Mouse (Mus musculus) CD8-positive naive resting alpha-beta T cell, adult 2 months (primary cell): ENCODE results near the gene Luc7l3.

ENCODE experiments used
- DNase-seq, 2 experiments: peaks; one replicate each; pipeline ENCODE4 v3.0.0; 2022; ENCODE audit warnings: low read depth in 2 of 2, low spot score in 2 of 2

Gene Luc7l3

DNA sequence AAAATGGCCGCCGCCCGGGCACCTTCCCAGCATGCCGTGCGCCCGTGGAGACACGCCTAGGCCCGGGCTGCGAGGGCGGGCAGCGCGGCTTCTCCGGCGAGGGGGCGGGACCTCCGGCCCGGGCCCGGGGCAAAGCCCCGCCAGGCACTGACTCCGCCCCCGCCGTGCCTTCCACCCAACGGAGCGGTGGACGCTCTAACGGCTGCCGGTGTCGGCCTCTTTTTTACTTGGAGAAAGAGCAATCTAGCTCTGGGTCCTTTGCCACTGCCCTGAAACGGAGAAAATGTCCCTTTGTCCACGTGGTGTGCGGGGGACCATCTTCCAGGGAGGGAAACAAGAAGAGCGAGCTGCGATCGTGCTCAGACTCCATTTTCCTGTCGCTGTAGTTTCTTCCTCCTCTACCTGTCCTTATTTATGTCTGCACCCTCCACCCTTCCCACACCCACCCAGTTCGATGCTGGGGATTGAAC, at the start of gene Luc7l3:
TSS of gene Luc7l3 (minus strand) at position 58 of the 470 bp plus-strand sequence.
- peak; percentile 88 to 91 for DNase-seq

- no peak for DNase-seq
Observed at GRCm38 (mm10) chr11:94370809-94371208, 49.0 kb upstream of the Luc7l3 start.

GRCm38 (mm10) chr11:94369981-94370380, 48.2 kb upstream of the Luc7l3 start:
- DNase-seq, result no peak

- DNase-seq, result no peak
Observed at GRCm38 (mm10) chr11:94365340-94365739, 43.6 kb upstream of the Luc7l3 start.

DNA sequence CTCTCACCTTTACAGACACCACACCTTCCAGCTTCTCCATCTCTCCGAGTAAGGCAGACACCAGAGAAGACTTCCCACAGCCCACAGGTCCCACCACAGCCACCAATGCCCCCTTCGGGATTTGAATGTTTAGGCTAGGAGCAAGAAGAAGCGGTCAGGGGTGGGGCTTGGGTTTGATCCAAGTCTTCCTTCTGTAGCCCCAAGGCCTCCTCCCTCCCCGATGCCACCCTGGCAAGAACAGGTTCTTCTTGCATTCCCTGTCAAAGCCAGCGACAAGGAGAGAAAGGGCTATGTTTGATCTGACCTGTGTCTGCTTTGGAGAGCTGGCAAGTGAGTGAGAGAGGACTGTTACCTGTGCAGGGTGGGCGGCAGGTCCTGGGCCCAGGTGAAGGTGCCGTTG, 41.9 kb upstream of the Luc7l3 start:
- no peak for DNase-seq

GRCm38 (mm10) chr11:94362101-94362500, 40.3 kb upstream of the Luc7l3 start:
- no peak for DNase-seq

GRCm38 (mm10) chr11:94361166-94361870, 39.5 kb upstream of the Luc7l3 start:
- DNase-seq, result no peak

DNA sequence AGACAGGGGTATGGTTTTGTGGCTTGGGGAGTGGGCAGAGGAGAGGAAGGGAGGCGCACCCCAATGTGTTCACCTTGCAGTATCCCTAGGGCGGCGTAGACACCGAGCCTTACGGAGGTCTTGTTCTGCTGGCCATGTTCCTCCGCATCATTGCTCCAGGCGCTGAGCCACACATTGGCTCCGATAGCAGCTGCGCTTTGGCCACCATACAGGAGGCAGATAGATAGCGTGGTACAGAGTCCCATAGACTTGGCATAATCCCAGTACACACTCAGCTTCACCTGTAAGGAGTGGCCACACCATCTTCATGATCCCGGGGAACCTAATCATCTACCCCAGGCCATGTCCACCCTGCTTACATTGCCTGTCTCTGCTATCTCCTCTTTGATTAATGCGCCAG, 37.4 kb upstream of the Luc7l3 start:
- DNase-seq, result no peak

DNA sequence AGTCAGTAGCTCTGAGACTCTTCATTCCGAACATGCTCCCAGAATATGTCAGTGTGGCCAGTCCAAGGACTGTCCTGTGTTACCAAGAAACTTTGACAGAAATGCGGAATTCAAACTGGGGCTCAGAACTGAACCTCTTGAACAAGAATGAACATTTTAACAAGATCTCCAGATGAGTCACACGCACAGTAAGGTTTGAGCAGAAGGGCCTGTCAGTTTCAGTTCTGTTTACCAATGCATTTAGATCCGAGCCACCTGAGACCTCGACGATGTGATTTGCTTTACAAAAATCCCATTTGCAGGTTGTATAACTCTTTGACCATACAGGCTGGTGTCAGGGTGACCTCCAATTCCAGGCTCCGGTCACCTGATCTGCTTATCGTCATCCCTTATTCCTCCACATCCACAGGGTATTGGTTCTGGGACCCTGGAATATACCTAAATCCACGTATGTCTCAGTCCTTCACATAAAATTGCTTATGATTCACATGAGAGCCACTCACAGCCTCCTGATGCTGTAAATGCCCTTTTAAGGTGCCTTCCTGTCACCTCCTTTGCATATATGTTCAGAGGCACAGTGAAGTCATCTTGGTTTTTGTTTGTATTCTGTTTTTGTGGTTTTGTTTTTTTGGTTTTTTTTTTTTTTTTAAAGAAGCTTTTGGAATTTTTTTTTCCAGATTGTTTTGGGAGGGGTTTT, 33.9 kb upstream of the Luc7l3 start:
- no peak for DNase-seq

GRCm38 (mm10) chr11:94351094-94351493, 29.3 kb upstream of the Luc7l3 start:
- DNase-seq, result no peak

GRCm38 (mm10) chr11:94350337-94350736, 28.5 kb upstream of the Luc7l3 start:
- DNase-seq, result no peak

DNA sequence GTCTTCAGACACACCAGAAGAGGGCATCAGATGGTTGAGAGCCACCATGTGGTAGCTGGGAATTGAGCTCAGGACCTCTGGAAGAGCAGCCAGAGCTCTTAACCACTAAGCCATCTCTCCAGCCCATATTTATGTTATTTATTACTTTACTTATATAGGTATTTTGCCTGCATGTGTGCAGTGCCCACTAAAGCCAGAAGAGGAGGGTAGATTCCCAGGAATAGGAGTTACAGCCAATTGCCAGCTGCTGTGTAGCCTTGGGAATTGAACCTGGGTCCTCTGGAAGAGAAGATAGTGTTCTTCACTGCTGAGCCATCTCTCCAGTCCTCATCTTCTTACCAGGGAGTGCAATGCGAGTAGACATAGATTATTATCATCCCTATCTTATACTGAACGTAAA, 28.1 kb upstream of the Luc7l3 start:
- no peak for DNase-seq

DNA sequence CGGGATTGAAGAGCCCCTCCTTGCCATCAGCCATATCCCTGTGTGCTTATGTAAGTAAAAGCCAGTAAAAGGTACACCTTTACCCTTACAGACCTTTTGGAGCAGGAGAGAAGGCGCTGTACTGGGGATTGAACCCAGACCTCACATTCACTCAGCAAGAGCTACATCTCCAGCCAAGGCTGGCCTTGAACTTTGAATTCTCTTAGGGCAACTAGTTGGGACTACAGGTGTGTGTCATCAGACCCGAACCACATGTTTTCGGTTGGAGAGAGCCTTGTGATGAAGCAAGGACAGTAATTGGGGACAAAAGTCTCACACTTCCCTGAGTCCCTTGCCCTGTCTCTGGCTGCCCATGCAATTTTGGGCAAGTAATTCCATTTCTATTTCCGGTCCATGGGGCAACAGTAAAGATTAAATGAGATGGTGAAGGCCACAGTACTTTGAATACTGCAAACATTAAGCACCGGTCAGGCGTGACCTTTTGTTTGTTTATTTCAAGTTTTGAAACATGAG, 25.3 kb upstream of the Luc7l3 start:
- DNase-seq, result no peak

GRCm38 (mm10) chr11:94346611-94347010, 24.8 kb upstream of the Luc7l3 start:
- no peak for DNase-seq

- no peak for DNase-seq
Observed at GRCm38 (mm10) chr11:94345926-94346325, 24.1 kb upstream of the Luc7l3 start.

- DNase-seq, result no peak
Observed at GRCm38 (mm10) chr11:94344470-94344869, 22.7 kb upstream of the Luc7l3 start.

GRCm38 (mm10) chr11:94343955-94344358, 22.2 kb upstream of the Luc7l3 start:
- DNase-seq, result no peak

GRCm38 (mm10) chr11:94342114-94342905, 20.5 kb upstream of the Luc7l3 start:
- no peak for DNase-seq

GRCm38 (mm10) chr11:94340948-94341933, 19.5 kb upstream of the Luc7l3 start:
- DNase-seq, result no peak
